Mouse (Mus musculus) lung, adult 2 months (tissue): ENCODE data around the gene Sav1.

ENCODE experiments used
- CTCF ChIP-seq: fragments of 200-500 bp; IDR thresholded peaks from 2 replicates; pipeline ENCODE4 v1.5.1; 2011; ENCODE audit warnings: mild to moderate bottlenecking, low read length, control low read depth; ENCODE audit not compliant: insufficient read depth
- POLR2A ChIP-seq: fragments of 200-500 bp; IDR thresholded peaks from 2 replicates; pipeline ENCODE4 v1.6.1; 2011; ENCODE audit warnings: low read depth, mild to moderate bottlenecking, control low read depth, low read length, borderline replicate concordance; ENCODE audit errors: extremely low read depth

DNA sequence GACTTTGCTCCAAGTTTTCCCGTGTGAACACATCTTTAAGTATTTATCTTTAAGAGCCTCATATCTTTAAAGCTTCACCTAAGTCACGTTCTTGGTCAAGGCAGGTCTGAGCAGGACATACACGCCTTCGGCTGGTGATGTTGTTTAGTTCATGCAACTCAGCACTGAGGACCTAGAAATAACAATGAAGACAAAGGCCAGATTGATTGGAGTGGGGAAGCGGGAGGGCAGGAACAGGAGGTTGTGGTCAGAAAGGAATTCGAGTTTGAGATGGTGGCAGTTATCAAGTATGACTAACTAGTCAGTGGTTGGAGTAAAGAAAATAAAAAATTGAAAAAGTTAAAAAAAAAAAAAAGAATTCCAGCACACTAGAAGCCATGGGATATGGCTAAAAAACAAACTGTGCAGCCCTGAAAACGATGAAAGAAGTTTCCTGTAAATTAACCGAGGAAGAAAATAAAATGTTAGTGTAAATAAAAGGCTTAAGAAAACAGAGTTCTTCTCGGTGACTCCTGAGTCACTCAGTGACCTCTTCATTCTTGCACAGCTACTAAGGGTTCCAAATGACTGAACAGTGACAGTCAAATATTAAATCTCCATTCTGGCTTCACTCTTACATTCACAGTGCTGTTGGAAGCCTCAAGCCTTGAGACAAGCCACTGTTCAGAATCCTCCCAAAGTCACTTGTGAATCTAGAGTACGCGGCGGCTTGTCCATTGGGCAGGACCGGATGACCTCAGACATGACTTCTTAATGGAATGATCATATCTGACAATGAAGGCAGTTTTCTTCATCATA, 11.6 kb upstream of the Sav1 start:
- TF ChIP-seq POLR2A, result no peak
- TF ChIP-seq CTCF, result no peak
